Mouse (Mus musculus) layer of hippocampus, adult 8-10 months (tissue): ENCODE measurements at regions not wholly inside any gene's neighbourhood (a gene's known extent, or its start where the extent isn't known, plus 50 kb on each side); places are given as distances from the start of the nearest gene placed in this dataset.

Source experiments
- DNase-seq, 2 experiments: peaks; one replicate each; pipeline ENCODE4 v3.0.0; 2022; ENCODE audit warnings: low spot score in 2 of 2

GRCm38 (mm10) chr8:79518966-79519365 is 119.6 kb upstream of the Smad1 start:
- no peak for DNase-seq

- no peak for DNase-seq
These were observed 116.0 kb upstream of the Smad1 start for GRCm38 (mm10) chr8:79515282-79515783.

GRCm38 (mm10) chr8:79514655-79515278 is 115.4 kb upstream of the Smad1 start:
- DNase-seq, result no peak

- no peak for DNase-seq
These were observed 109.3 kb upstream of the Smad1 start for GRCm38 (mm10) chr8:79508597-79508996.

- DNase-seq, result no peak
These were observed 106.1 kb upstream of the Smad1 start for GRCm38 (mm10) chr8:79505381-79505780.

- DNase-seq, result no peak
These were observed 104.6 kb upstream of the Smad1 start for GRCm38 (mm10) chr8:79503906-79504305.

GRCm38 (mm10) chr8:79502062-79502461 is 102.7 kb upstream of the Smad1 start:
- DNase-seq, result no peak

GRCm38 (mm10) chr8:79501238-79501637 is 101.9 kb upstream of the Smad1 start:
- DNase-seq, result no peak

GRCm38 (mm10) chr8:79499258-79499657 is 99.9 kb upstream of the Smad1 start:
- no peak for DNase-seq

GRCm38 (mm10) chr8:79498611-79499010 is 99.3 kb upstream of the Smad1 start:
- no peak for DNase-seq

GRCm38 (mm10) chr8:79491156-79491698 is 91.9 kb upstream of the Smad1 start:
- no peak for DNase-seq

- DNase-seq, result no peak
These were observed 91.4 kb upstream of the Smad1 start for GRCm38 (mm10) chr8:79490739-79491138.

GRCm38 (mm10) chr8:79488861-79489260 is 89.5 kb upstream of the Smad1 start:
- peak in 1 of 2 experiments; percentile 7 for DNase-seq

GRCm38 (mm10) chr8:79487597-79487996 is 88.3 kb upstream of the Smad1 start:
- no peak for DNase-seq

- no peak for DNase-seq
These were observed 80.0 kb upstream of the Smad1 start for GRCm38 (mm10) chr8:79479326-79479725.

- no peak for DNase-seq
These were observed 76.7 kb upstream of the Smad1 start for GRCm38 (mm10) chr8:79476012-79476411.

- no peak for DNase-seq
These were observed 75.4 kb upstream of the Smad1 start for GRCm38 (mm10) chr8:79474679-79475078.

GRCm38 (mm10) chr8:79452101-79452500 is 52.8 kb upstream of the Smad1 start:
- no peak for DNase-seq

GRCm38 (mm10) chr8:79449453-79449852 is 50.1 kb upstream of the Smad1 start:
- no peak for DNase-seq
